Mouse (Mus musculus) v-Abl transformed pro-B cells (cell line): Measurements from ENCODE around the gene Il17d.

Experiments
- in situ Hi-C, 2 experiments: fragments of 400-800 bp; cut with MboI; formaldehyde crosslinking; loops; one replicate each; pipeline ENCODE4 v1.15.1; 2025; ENCODE audit not compliant: unreplicated experiment in 2 of 2

Gene Il17d

GRCm38 (mm10) chr14:57524671-57525387 is at the start of gene Il17d:
Gene Il17d, plus strand, starts transcription at chr14:57524777.
- in situ Hi-C loops: loop anchor here (5.0 to 25.0 kb wide), 3 partner anchors 92 to 1587 kb away; no protein-coding TSS in a partner anchor

- in situ Hi-C loops: no loop called here
These were observed 49.5 kb upstream of the Il17d start for GRCm38 (mm10) chr14:57475057-57475456.

GRCm38 (mm10) chr14:57482262-57482661 is 42.3 kb upstream of the Il17d start:
- in situ Hi-C loops: no loop called here

- in situ Hi-C loops: no loop called here
These were observed 40.4 kb upstream of the Il17d start for GRCm38 (mm10) chr14:57484183-57484582.

- in situ Hi-C loops: no loop called here
These were observed 34.9 kb upstream of the Il17d start for GRCm38 (mm10) chr14:57489696-57490095.

- in situ Hi-C loops: no loop called here
These were observed 30.7 kb upstream of the Il17d start for GRCm38 (mm10) chr14:57493840-57494239.

- in situ Hi-C loops: loop anchor here in 1 of 2 experiments (25.0 kb wide), 1 partner anchor 1609 kb away; no protein-coding TSS in a partner anchor
These were observed 20.8 kb upstream of the Il17d start for GRCm38 (mm10) chr14:57503729-57504128.

- in situ Hi-C loops: loop anchor here in 1 of 2 experiments (25.0 kb wide), 1 partner anchor 1603 kb away; no protein-coding TSS in a partner anchor
These were observed 15.0 kb upstream of the Il17d start for GRCm38 (mm10) chr14:57509554-57509953.

- in situ Hi-C loops: loop anchor here in 1 of 2 experiments (25.0 kb wide), 1 partner anchor 1597 kb away; no protein-coding TSS in a partner anchor
These were observed 9.3 kb upstream of the Il17d start for GRCm38 (mm10) chr14:57515156-57515762.

- in situ Hi-C loops: loop anchor here in 1 of 2 experiments (25.0 kb wide), 1 partner anchor 1595 kb away; no protein-coding TSS in a partner anchor
These were observed 7.6 kb upstream of the Il17d start for GRCm38 (mm10) chr14:57517001-57517400.

GRCm38 (mm10) chr14:57523762-57524161 is 815 bp upstream of the Il17d start:
- in situ Hi-C loops: loop anchor here in 1 of 2 experiments (10.0 to 25.0 kb wide), 2 partner anchors 121 to 1589 kb away; no protein-coding TSS in a partner anchor

GRCm38 (mm10) chr14:57525388-57526049 is 942 bp downstream of the Il17d start:
- in situ Hi-C loops: loop anchor here (5.0 to 25.0 kb wide), 3 partner anchors 92 to 1587 kb away; no protein-coding TSS in a partner anchor

GRCm38 (mm10) chr14:57526050-57526623 is 1.6 kb downstream of the Il17d start:
- in situ Hi-C loops: loop anchor here (5.0 to 25.0 kb wide), 3 partner anchors 91 to 1586 kb away; no protein-coding TSS in a partner anchor

GRCm38 (mm10) chr14:57527122-57527521 is 2.5 kb downstream of the Il17d start:
- in situ Hi-C loops: loop anchor here (5.0 to 25.0 kb wide), 3 partner anchors 90 to 1585 kb away; no protein-coding TSS in a partner anchor

GRCm38 (mm10) chr14:57527598-57527997 is 3.0 kb downstream of the Il17d start:
- in situ Hi-C loops: loop anchor here (5.0 to 25.0 kb wide), 3 partner anchors 90 to 1585 kb away; no protein-coding TSS in a partner anchor

GRCm38 (mm10) chr14:57529086-57529785 is 4.7 kb downstream of the Il17d start:
- in situ Hi-C loops: loop anchor here (5.0 to 25.0 kb wide), 3 partner anchors 88 to 1583 kb away; no protein-coding TSS in a partner anchor

GRCm38 (mm10) chr14:57529786-57530515 is 5.4 kb downstream of the Il17d start:
- in situ Hi-C loops: loop anchor here (5.0 to 25.0 kb wide), 3 partner anchors 87 to 1582 kb away; no protein-coding TSS in a partner anchor

GRCm38 (mm10) chr14:57532577-57532976 is 8.0 kb downstream of the Il17d start:
- in situ Hi-C loops: loop anchor here in 1 of 2 experiments (25.0 kb wide), 1 partner anchor 1580 kb away; no protein-coding TSS in a partner anchor

- in situ Hi-C loops: loop anchor here in 1 of 2 experiments (25.0 kb wide), 1 partner anchor 1579 kb away; no protein-coding TSS in a partner anchor
These were observed 8.6 kb downstream of the Il17d start for GRCm38 (mm10) chr14:57533214-57533613.
